Mouse (Mus musculus): ENCODE measurements at regions not wholly inside any gene's neighbourhood (a gene's known extent, or its start where the extent isn't known, plus 50 kb on each side); places are given as distances from the start of the nearest gene placed in this dataset.

- TF ChIP-seq TAL1 (IDR thresholded peaks at IDR 0.05; ENCODE audit: low read length) = no peak
- no peak for TF ChIP-seq CTCF (IDR thresholded peaks at IDR 0.05 in 2 of 3, conservative IDR thresholded peaks at IDR 0.05 in 1 of 3; ENCODE audit: control insufficient read depth in 1 of 3, insufficient read depth in 1 of 3, low read depth in 2 of 3, low read length in 3 of 3, poor library complexity in 1 of 3, severe bottlenecking in 1 of 3)
- no peak for TF ChIP-seq MAZ (IDR thresholded peaks at IDR 0.05; ENCODE audit: low read depth, low read length)
Measured at GRCm38 (mm10) chr7:137940084-137940483, 457.4 kb downstream of the Tcerg1l start.
